Comparison of ENCODE assay signal across 24 mouse cellular contexts in the genomic region with DNA sequence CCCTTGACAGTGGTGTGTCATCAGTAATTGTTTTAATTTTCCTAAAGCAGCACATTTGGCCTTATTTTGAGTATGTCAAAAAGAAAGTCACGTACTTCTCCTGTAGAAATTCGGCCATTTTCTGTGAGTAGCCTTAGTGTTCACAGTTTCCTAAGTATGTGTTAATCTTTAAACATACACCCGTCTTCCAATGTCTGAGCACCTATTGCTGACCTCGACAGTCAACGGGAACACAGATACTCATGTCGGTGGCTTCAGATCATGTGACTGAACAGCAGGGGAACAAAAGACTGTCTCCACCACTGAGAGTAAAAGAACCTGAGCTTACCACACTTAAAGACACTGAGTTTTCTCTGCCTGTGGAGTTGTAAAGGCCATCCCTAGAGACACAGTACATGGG. TPM values are rescaled to one million over a fixed set of nuclear protein-coding genes. Genes with fewer than 3 reads are reported as not detected.
A peak's percentile ranks its signal among the peaks of the same experiment; 100 is the strongest.
DNase-seq lines count a peak whose midpoint lies in the region; ATAC-seq and TF ChIP-seq lines count a peak whose summit lies in the region.
"Had no signal": no experiment of that assay in that cellular context is flagged by ENCODE, and none has a peak within 500 bp of the region (broad histone marks: within the 10 kb centered on the region; RNA-seq: fewer than 3 reads in every experiment).

No protein-coding gene starts in this region.

- no peak overlapping the region for H3K27ac ChIP-seq in kidney, adult 2 months (ENCODE audit: insufficient read depth, low read depth, low read length)
- peak overlapping the region; percentile 93 for H3K27ac ChIP-seq in liver, adult 2 months (replicated peaks; ENCODE audit: insufficient read depth, low read depth, low read length)
- H3K27ac ChIP-seq in liver, embryonic 11.5 days (ENCODE audit: low read depth, low read length) = no peak overlapping the region
- no peak overlapping the region for H3K27ac ChIP-seq in ES-Bruce4 (ENCODE audit: insufficient read depth, low read length)
- no peak overlapping the region for H3K27ac ChIP-seq in heart, embryonic 10.5 days
- H3K27ac ChIP-seq: embryonic facial prominence, embryonic 12.5 days; heart, adult 2 months; hindbrain, embryonic 12.5 days; hindbrain, embryonic 15.5 days had no signal

- H3K79me2 ChIP-seq in liver, adult 2 months (ENCODE audit: control insufficient read depth, insufficient read depth, low read length) = no peaks in the 10 kb centered on the region

- peak; percentile 7 for DNase-seq in kidney, adult 2 months
- DNase-seq in kidney, adult 18-20 months = no peak
- peak; percentile 91 for DNase-seq in liver, adult 2 months (ENCODE audit: extremely low read depth, low read depth, low spot score)
- no peak for DNase-seq in liver, embryonic 11.5 days (ENCODE audit: low spot score)
- DNase-seq in heart, embryonic 10.5 days (ENCODE audit: low spot score) = no peak
- DNase-seq: adrenal gland, postnatal 14 days; B cell, adult 2 months; cerebellum, adult 11 months; cerebellum, adult 2 months; cerebellum, adult 9-11 months; forebrain, postnatal 0 days had no signal

- ATAC-seq in liver, embryonic 11.5 days (replicated peaks; ENCODE audit: low FRiP score) = no peak
- ATAC-seq: forebrain, embryonic 14.5 days; forebrain, postnatal 0 days had no signal

- H3K4me3 ChIP-seq in kidney, adult 2 months (ENCODE audit: insufficient read depth, low read depth, low read length) = no peak overlapping the region
- H3K4me3 ChIP-seq in liver, adult 2 months (ENCODE audit: insufficient read depth, low read depth, low read length) = peak overlapping the region; percentile 6; the same call in 1 of the 2 replicates
- no peak overlapping the region for H3K4me3 ChIP-seq in liver, embryonic 11.5 days (ENCODE audit: low read depth, low read length)
- H3K4me3 ChIP-seq in ES-Bruce4 (ENCODE audit: low read depth, low read length) = peak overlapping the region; percentile 16; the same call in 1 of the 2 replicates
- no peak overlapping the region for H3K4me3 ChIP-seq in heart, embryonic 10.5 days
- H3K4me3 ChIP-seq: embryonic facial prominence, embryonic 12.5 days; embryonic facial prominence, embryonic 15.5 days; heart, adult 2 months; hindbrain, embryonic 12.5 days; hindbrain, embryonic 15.5 days had no signal

- no peak for TF ChIP-seq POLR2A in kidney, adult 2 months (IDR thresholded peaks at IDR 0.05; ENCODE audit: low read depth, low read length)
- TF ChIP-seq POLR2A in liver, adult 2 months (IDR thresholded peaks at IDR 0.05; ENCODE audit: extremely low read depth, insufficient read depth, low read length) = no peak
- no peak for TF ChIP-seq POLR2A in ES-Bruce4 (IDR thresholded peaks at IDR 0.05; ENCODE audit: insufficient read depth, low read length)

- H3K4me1 ChIP-seq in kidney, adult 2 months (ENCODE audit: control insufficient read depth, insufficient read depth, low read length) = peaks cover 4% of the 10 kb centered on the region; the same call in 1 of the 2 replicates
- peaks cover 3% of the 10 kb centered on the region; the same call in 1 of the 2 replicates for H3K4me1 ChIP-seq in liver, adult 2 months (ENCODE audit: control insufficient read depth, insufficient read depth, low read length)
- no peaks in the 10 kb centered on the region for H3K4me1 ChIP-seq in liver, embryonic 11.5 days (replicated peaks; ENCODE audit: control insufficient read depth, insufficient read depth, low read length)
- H3K4me1 ChIP-seq in ES-Bruce4 (ENCODE audit: control insufficient read depth, insufficient read depth, low read length) = no peaks in the 10 kb centered on the region
- H3K4me1 ChIP-seq in heart, embryonic 10.5 days = no peaks in the 10 kb centered on the region
- H3K4me1 ChIP-seq: embryonic facial prominence, embryonic 12.5 days; embryonic facial prominence, embryonic 15.5 days; hindbrain, embryonic 12.5 days; hindbrain, embryonic 15.5 days had no signal

- 63% methylated on average over 6 of the region's 6 CpGs for WGBS in kidney, adult 2 months
- WGBS in liver, adult 2 months = 19% methylated on average over 6 of the region's 6 CpGs
- WGBS in liver, embryonic 11.5 days = 74% methylated on average over 6 of the region's 6 CpGs
- 84% methylated on average over 6 of the region's 6 CpGs for whole genome bisulfite sequencing in heart, embryonic 10.5 days

- no peak for TF ChIP-seq CTCF in kidney, adult 2 months (conservative IDR thresholded peaks at IDR 0.05; ENCODE audit: insufficient read depth, insufficient read length, low read depth, low read length)
- no peak for TF ChIP-seq CTCF in liver, adult 2 months (IDR thresholded peaks at IDR 0.05; ENCODE audit: low read depth, low read length)
- TF ChIP-seq CTCF in ES-Bruce4 (IDR thresholded peaks at IDR 0.05; ENCODE audit: low read depth, low read length) = no peak

- no peak for TF ChIP-seq EP300 in ES-Bruce4 (IDR thresholded peaks at IDR 0.05; ENCODE audit: insufficient read depth, low read depth, low read length)

- no peaks in the 10 kb centered on the region for H3K27me3 ChIP-seq in kidney, adult 2 months (replicated peaks; ENCODE audit: control insufficient read depth, insufficient read depth, low read length)
- H3K27me3 ChIP-seq in liver, adult 2 months (ENCODE audit: control insufficient read depth, insufficient read depth, low read length) = no peaks in the 10 kb centered on the region
- no peaks in the 10 kb centered on the region for H3K27me3 ChIP-seq in liver, embryonic 11.5 days (replicated peaks; ENCODE audit: control insufficient read depth, insufficient read depth, low read length)
- no peaks in the 10 kb centered on the region for H3K27me3 ChIP-seq in ES-Bruce4 (ENCODE audit: control insufficient read depth, insufficient read depth, low read length, poor library complexity, severe bottlenecking)
- no peaks in the 10 kb centered on the region for H3K27me3 ChIP-seq in heart, embryonic 10.5 days (ENCODE audit: insufficient read depth, poor library complexity, severe bottlenecking)
- H3K27me3 ChIP-seq: CH12.LX; embryonic facial prominence, embryonic 12.5 days; embryonic facial prominence, embryonic 15.5 days; hindbrain, embryonic 12.5 days; hindbrain, embryonic 15.5 days had no signal

- H3K9ac ChIP-seq in liver, adult 2 months (ENCODE audit: low read depth, low read length) = peak overlapping the region; percentile 56
- H3K9ac ChIP-seq in liver, embryonic 11.5 days (ENCODE audit: low read depth, low read length) = no peak overlapping the region
- H3K9ac ChIP-seq in ES-Bruce4 (ENCODE audit: low read depth, poor library complexity, severe bottlenecking) = peak overlapping the region; percentile 48
- H3K9ac ChIP-seq: embryonic facial prominence, embryonic 12.5 days; embryonic facial prominence, embryonic 15.5 days; forebrain, postnatal 0 days; hindbrain, embryonic 12.5 days; hindbrain, embryonic 15.5 days had no signal

- H3K9me3 ChIP-seq in liver, embryonic 11.5 days (ENCODE audit: control insufficient read depth, low read length) = no peaks in the 10 kb centered on the region
- H3K9me3 ChIP-seq in ES-Bruce4 (replicated peaks; ENCODE audit: control insufficient read depth, insufficient read depth, low read length, poor library complexity, severe bottlenecking) = no peaks in the 10 kb centered on the region
- no peaks in the 10 kb centered on the region for H3K9me3 ChIP-seq in heart, embryonic 10.5 days
- H3K9me3 ChIP-seq: embryonic facial prominence, embryonic 12.5 days; embryonic facial prominence, embryonic 15.5 days; hindbrain, embryonic 12.5 days; hindbrain, embryonic 15.5 days had no signal

- no peaks in the 10 kb centered on the region for H3K36me3 ChIP-seq in kidney, adult 2 months (ENCODE audit: control insufficient read depth, insufficient read depth, low read length)
- H3K36me3 ChIP-seq in liver, adult 2 months (ENCODE audit: control insufficient read depth, insufficient read depth, low read length) = no peaks in the 10 kb centered on the region
- H3K36me3 ChIP-seq in liver, embryonic 11.5 days (ENCODE audit: control insufficient read depth, insufficient read depth, low read length) = no peaks in the 10 kb centered on the region
- no peaks in the 10 kb centered on the region for H3K36me3 ChIP-seq in ES-Bruce4 (ENCODE audit: control insufficient read depth, insufficient read depth, low read length, poor library complexity, severe bottlenecking)
- H3K36me3 ChIP-seq in heart, embryonic 10.5 days = no peaks in the 10 kb centered on the region
- H3K36me3 ChIP-seq: embryonic facial prominence, embryonic 12.5 days; embryonic facial prominence, embryonic 15.5 days; hindbrain, embryonic 12.5 days; hindbrain, embryonic 15.5 days had no signal

- H3K4me2 ChIP-seq in liver, embryonic 11.5 days = no peak overlapping the region
- H3K4me2 ChIP-seq: embryonic facial prominence, embryonic 12.5 days; embryonic facial prominence, embryonic 15.5 days; heart, embryonic 11.5 days; hindbrain, embryonic 12.5 days; hindbrain, embryonic 15.5 days had no signal

RNA-seq across cellular contexts. Expression of gene Ccn2, which starts 59.8 kb away (rescaled TPM):
- polyA plus RNA-seq in kidney, adult 2 months (2012; rRNA removed) = 115 and 153 TPM in 2 replicates
- total RNA-seq in liver, adult 2 months (2014; rRNA removed) = 6.6 and 20.5 TPM in 2 replicates
- polyA plus RNA-seq in liver, adult 2 months (2012; rRNA removed) = 4.0 and 4.4 TPM in 2 replicates
- 1.5 and 2.6 TPM in 2 replicates for polyA plus RNA-seq in liver, embryonic 11.5 days (2014; fragmentation: Nextera tagmentation; extraction: Ambion mirVana)
- 64.9 and 65.2 TPM in 2 replicates for polyA plus RNA-seq in ES-Bruce4 (2011; ENCODE audit: insufficient read depth, insufficient read length, low read depth, missing spikeins)
- polyA plus RNA-seq in heart, embryonic 10.5 days (2016; fragmentation: Nextera tagmentation; extraction: Ambion mirVana) = 20.5 and 32.0 TPM in 2 replicates
- total RNA-seq: CH12.LX; common myeloid progenitor, adult 5-6 weeks; granulocyte monocyte progenitor cell, adult 5-6 weeks; hematopoietic stem cell, adult 5-6 weeks; MEL had no signal

Comparison
In these comparisons a context has a peak if more than half of its experiments do, and no peak if none do; other contexts are left out.
1. DNase-seq: peak in kidney, adult 2 months (single experiment) and liver, adult 2 months (single experiment); none in kidney, adult 18-20 months (single experiment), liver, embryonic 11.5 days (single experiment) and heart, embryonic 10.5 days (single experiment).
2. H3K4me3 ChIP-seq: peak in liver, adult 2 months (single experiment) and ES-Bruce4 (single experiment); none in kidney, adult 2 months (single experiment), liver, embryonic 11.5 days (single experiment) and heart, embryonic 10.5 days (single experiment).